Mouse (Mus musculus) brain, embryonic 14.5 days (tissue): ENCODE measurements at regions not wholly inside any gene's neighbourhood (a gene's known extent, or its start where the extent isn't known, plus 50 kb on each side); places are given as distances from the start of the nearest gene placed in this dataset.

Experiments used
- CTCF ChIP-seq: fragments of 200-500 bp; IDR thresholded peaks from 2 replicates; pipeline ENCODE4 v1.5.1; 2012; ENCODE audit warnings: inconsistent platforms, mild to moderate bottlenecking, moderate library complexity, borderline replicate concordance; ENCODE audit not compliant: insufficient read depth, insufficient read length; ENCODE audit errors: extremely low read depth
- POLR2A ChIP-seq: fragments of 200-500 bp; IDR thresholded peaks from 2 replicates; pipeline ENCODE4 v1.6.1; 2012; ENCODE audit warnings: mild to moderate bottlenecking, inconsistent platforms, borderline replicate concordance; ENCODE audit not compliant: poor library complexity, insufficient read depth, insufficient read length, severe bottlenecking; ENCODE audit errors: extremely low read depth

- TF ChIP-seq POLR2A = no peak
- no peak for TF ChIP-seq CTCF
These were observed 435.5 kb downstream of the Htr7 start for GRCm38 (mm10) chr19:35621771-35622170.
